Mouse (Mus musculus) lung, embryonic 16.5 days (tissue): ENCODE results near the gene Pla2g4e. TPM values are rescaled to one million over a fixed set of nuclear protein-coding genes. Genes with fewer than 3 reads are reported as not detected.
A peak's percentile ranks its signal among the peaks of the same experiment; 100 is the strongest.

ENCODE experiments used
- ATAC-seq: fragments of 200-750 bp; cut with Nextera tagmentation; 2 replicates; pipeline ENCODE4 v1.8.0; 2017; ENCODE audit warnings: low read depth, mild to moderate bottlenecking, moderate library complexity
- H3K27ac ChIP-seq: fragments of 300-500 bp; sonication (generic); 2 replicates; pipeline ENCODE4 v1.5.1; 2014; ENCODE audit warnings: mild to moderate bottlenecking, control low read depth, low read length
- H3K27me3 ChIP-seq: fragments of 300-500 bp; sonication (generic); 2 replicates; pipeline ENCODE4 v1.6.1; 2014; ENCODE audit warnings: low read depth, low read length, mixed read lengths; ENCODE audit not compliant: control insufficient read depth, insufficient read depth
- H3K36me3 ChIP-seq: fragments of 300-500 bp; sonication (generic); 2 replicates; pipeline ENCODE4 v1.6.1; 2014; ENCODE audit warnings: low read length; ENCODE audit not compliant: control insufficient read depth, insufficient read depth
- H3K4me1 ChIP-seq: fragments of 300-500 bp; sonication (generic); replicated peaks from 2 replicates; pipeline ENCODE4 v1.6.1; 2014; ENCODE audit warnings: low read length, mixed read lengths; ENCODE audit not compliant: control insufficient read depth, insufficient read depth
- H3K4me2 ChIP-seq: fragments of 300-500 bp; sonication (generic); 2 replicates; pipeline ENCODE4 v1.6.1; 2014; ENCODE audit warnings: low read depth, low read length, control low read depth
- H3K4me3 ChIP-seq: fragments of 300-500 bp; sonication (generic); 2 replicates; pipeline ENCODE4 v1.5.1; 2014; ENCODE audit warnings: mild to moderate bottlenecking, low read length, control low read depth
- H3K9ac ChIP-seq: fragments of 300-500 bp; sonication (generic); 2 replicates; pipeline ENCODE4 v1.6.1; 2014; ENCODE audit warnings: low read length, control low read depth
- H3K9me3 ChIP-seq: fragments of 300-500 bp; sonication (generic); 2 replicates; pipeline ENCODE4 v1.6.1; 2016; ENCODE audit warnings: low read length; ENCODE audit not compliant: control insufficient read depth
- WGBS: fragments of 180-500 bp; shearing (Covaris S2); extraction: QIAGEN DNeasy Blood & Tissue Kit; methylation state at CpG from one replicate; pipeline ENCODE4 v1.1.7; 2014; 5-methylcytosine and 5-hydroxymethylcytosine counted together
- polyA plus RNA-seq: library from polyadenylated mRNA; unstranded; fragments of >200 nt; fragmentation: Nextera tagmentation; extraction: Ambion mirVana; gene quantifications from 2 replicates; pipeline ENCODE4 v1.2.1, GENCODE M21; 2015

Gene Pla2g4e
- 0.08 and 0.20 TPM in 2 replicates for polyA plus RNA-seq

- Histone ChIP-seq H3K9ac (peak within 1 kb of the TSS; percentile 55; the same call in 1 of the 2 replicates), H3K27ac (no peak within 1 kb of the TSS), H3K27me3 (no peaks in the 10 kb centered on the region; the same call in 1 of the 2 replicates), H3K4me2 (peak within 1 kb of the TSS; percentile 73), H3K4me1 (peaks cover 3% of the 10 kb centered on the region; the same call in 1 of the 2 replicates), H3K4me3 (peak within 1 kb of the TSS; percentile 45), H3K36me3 (no peaks in the 10 kb centered on the region), H3K9me3 (no peaks in the 10 kb centered on the region)
- peak; percentile 77 for ATAC-seq
- 5% methylated on average over 27 of the region's 27 CpGs for WGBS
Observed at GRCm38 (mm10) chr2:120244679-120245420, at the start of gene Pla2g4e. Gene Pla2g4e, minus strand, starts transcription at chr2:120245335.

GRCm38 (mm10) chr2:120291471-120292078 lies 46.4 kb upstream of the Pla2g4e start:
- no peaks in the 10 kb centered on the region for H3K4me1 ChIP-seq
- WGBS: 84% methylated on average over 8 of the region's 9 CpGs
- H3K4me3 ChIP-seq: no peak overlapping the region
- no peaks in the 10 kb centered on the region for H3K27me3 ChIP-seq
- H3K4me2 ChIP-seq: no peak overlapping the region
- no peak overlapping the region for H3K27ac ChIP-seq
- no peak for ATAC-seq
- H3K9me3 ChIP-seq: no peaks in the 10 kb centered on the region
- H3K36me3 ChIP-seq: no peaks in the 10 kb centered on the region
- no peak overlapping the region for H3K9ac ChIP-seq

GRCm38 (mm10) chr2:120288995-120289394 lies 43.9 kb upstream of the Pla2g4e start, which contains the start of gene Pla2g4d:
Gene Pla2g4d, minus strand, starts transcription at chr2:120289197.
- Histone ChIP-seq H3K4me1 (no peaks in the 10 kb centered on the region), H3K4me2 (no peak within 1 kb of the TSS), H3K9ac (no peak within 1 kb of the TSS), H3K9me3 (no peaks in the 10 kb centered on the region), H3K36me3 (no peaks in the 10 kb centered on the region), H3K27ac (no peak within 1 kb of the TSS), H3K4me3 (no peak within 1 kb of the TSS), H3K27me3 (no peaks in the 10 kb centered on the region)
- no peak for ATAC-seq
- 66% methylated on average over 5 of the region's 5 CpGs for WGBS

GRCm38 (mm10) chr2:120288401-120288800 lies 43.3 kb upstream of the Pla2g4e start:
- Histone ChIP-seq H3K4me3 (no peak overlapping the region), H3K4me1 (no peaks in the 10 kb centered on the region; the same call in 1 of the 2 replicates), H3K36me3 (no peaks in the 10 kb centered on the region), H3K27me3 (no peaks in the 10 kb centered on the region), H3K9ac (no peak overlapping the region), H3K27ac (no peak overlapping the region), H3K9me3 (no peaks in the 10 kb centered on the region), H3K4me2 (no peak overlapping the region)
- 82% methylated on average over 3 of the region's 3 CpGs for WGBS
- no peak for ATAC-seq

- H3K4me3 ChIP-seq: no peak overlapping the region
- no peak for ATAC-seq
- no peak overlapping the region for H3K27ac ChIP-seq
- H3K9me3 ChIP-seq: no peaks in the 10 kb centered on the region
- H3K9ac ChIP-seq: no peak overlapping the region
- no peaks in the 10 kb centered on the region; the same call in 1 of the 2 replicates for H3K4me1 ChIP-seq
- no peaks in the 10 kb centered on the region for H3K27me3 ChIP-seq
- H3K36me3 ChIP-seq: no peaks in the 10 kb centered on the region
- H3K4me2 ChIP-seq: no peak overlapping the region
- WGBS: 73% methylated on average over 4 of the region's 4 CpGs
Observed at GRCm38 (mm10) chr2:120285639-120286038, 40.5 kb upstream of the Pla2g4e start.

- H3K4me2 ChIP-seq: no peak overlapping the region
- H3K4me1 ChIP-seq: no peaks in the 10 kb centered on the region; the same call in 1 of the 2 replicates
- no peaks in the 10 kb centered on the region for H3K36me3 ChIP-seq
- H3K9me3 ChIP-seq: no peaks in the 10 kb centered on the region
- H3K27me3 ChIP-seq: no peaks in the 10 kb centered on the region
- no peak overlapping the region for H3K4me3 ChIP-seq
- ATAC-seq: no peak
- no peak overlapping the region for H3K27ac ChIP-seq
- H3K9ac ChIP-seq: no peak overlapping the region
Observed at GRCm38 (mm10) chr2:120284705-120285104, 39.6 kb upstream of the Pla2g4e start.

GRCm38 (mm10) chr2:120284094-120284493 lies 39.0 kb upstream of the Pla2g4e start:
- Histone ChIP-seq H3K4me1 (no peaks in the 10 kb centered on the region; the same call in 1 of the 2 replicates), H3K4me2 (no peak overlapping the region), H3K36me3 (no peaks in the 10 kb centered on the region), H3K9me3 (no peaks in the 10 kb centered on the region), H3K4me3 (no peak overlapping the region), H3K27ac (no peak overlapping the region), H3K9ac (no peak overlapping the region), H3K27me3 (no peaks in the 10 kb centered on the region)
- ATAC-seq: no peak
- WGBS: 75% methylated on average over 5 of the region's 5 CpGs

GRCm38 (mm10) chr2:120283550-120283949 lies 38.4 kb upstream of the Pla2g4e start:
- H3K27me3 ChIP-seq: no peaks in the 10 kb centered on the region
- no peaks in the 10 kb centered on the region for H3K9me3 ChIP-seq
- no peak overlapping the region for H3K4me3 ChIP-seq
- no peaks in the 10 kb centered on the region; the same call in 1 of the 2 replicates for H3K4me1 ChIP-seq
- H3K36me3 ChIP-seq: no peaks in the 10 kb centered on the region
- ATAC-seq: no peak
- no peak overlapping the region for H3K9ac ChIP-seq
- H3K27ac ChIP-seq: no peak overlapping the region
- 28% methylated on average over 6 of the region's 6 CpGs for WGBS
- no peak overlapping the region for H3K4me2 ChIP-seq

- Histone ChIP-seq H3K36me3 (no peaks in the 10 kb centered on the region), H3K27me3 (no peaks in the 10 kb centered on the region), H3K4me3 (no peak overlapping the region), H3K9ac (no peak overlapping the region), H3K4me1 (no peaks in the 10 kb centered on the region; the same call in 1 of the 2 replicates), H3K9me3 (no peaks in the 10 kb centered on the region), H3K4me2 (no peak overlapping the region), H3K27ac (no peak overlapping the region)
- ATAC-seq: no peak
- WGBS: 45% methylated on average over 3 of the region's 3 CpGs
Observed at GRCm38 (mm10) chr2:120281221-120281620, 36.1 kb upstream of the Pla2g4e start.
